Mouse (Mus musculus): ENCODE results near the gene Sh2d1b2.

The Sh2d1b2 gene

DNA sequence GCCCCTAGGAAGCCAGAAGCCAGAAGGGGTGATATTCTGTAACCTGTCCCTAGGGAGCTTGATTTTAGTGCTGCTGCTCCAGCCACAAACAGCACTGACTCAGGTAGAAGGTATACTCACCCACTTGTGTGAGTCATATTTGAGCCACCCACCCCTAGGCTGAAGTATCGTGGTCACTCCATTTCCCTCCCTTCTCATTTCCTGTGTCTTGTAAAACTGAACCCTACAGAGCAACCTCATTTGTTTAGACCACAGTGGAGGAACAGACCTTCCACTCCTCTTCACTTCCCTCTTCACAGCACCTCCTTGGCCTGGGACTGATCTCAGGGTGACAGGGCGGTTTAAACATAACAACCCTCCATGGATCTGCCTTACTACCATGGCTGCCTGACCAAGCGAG, 44.5 kb downstream of the Sh2d1b2 start, which contains the start of gene Sh2d1b1:
Gene Sh2d1b1 (plus strand): TSS at position 305 of the 400 bp plus-strand sequence.
- no peak for DNase-seq (ENCODE audit: low read depth, low spot score)

- no peak for DNase-seq (ENCODE audit: low read depth, low spot score)
Measured at GRCm38 (mm10) chr1:170282415-170283129, 50.0 kb downstream of the Sh2d1b2 start.

DNA sequence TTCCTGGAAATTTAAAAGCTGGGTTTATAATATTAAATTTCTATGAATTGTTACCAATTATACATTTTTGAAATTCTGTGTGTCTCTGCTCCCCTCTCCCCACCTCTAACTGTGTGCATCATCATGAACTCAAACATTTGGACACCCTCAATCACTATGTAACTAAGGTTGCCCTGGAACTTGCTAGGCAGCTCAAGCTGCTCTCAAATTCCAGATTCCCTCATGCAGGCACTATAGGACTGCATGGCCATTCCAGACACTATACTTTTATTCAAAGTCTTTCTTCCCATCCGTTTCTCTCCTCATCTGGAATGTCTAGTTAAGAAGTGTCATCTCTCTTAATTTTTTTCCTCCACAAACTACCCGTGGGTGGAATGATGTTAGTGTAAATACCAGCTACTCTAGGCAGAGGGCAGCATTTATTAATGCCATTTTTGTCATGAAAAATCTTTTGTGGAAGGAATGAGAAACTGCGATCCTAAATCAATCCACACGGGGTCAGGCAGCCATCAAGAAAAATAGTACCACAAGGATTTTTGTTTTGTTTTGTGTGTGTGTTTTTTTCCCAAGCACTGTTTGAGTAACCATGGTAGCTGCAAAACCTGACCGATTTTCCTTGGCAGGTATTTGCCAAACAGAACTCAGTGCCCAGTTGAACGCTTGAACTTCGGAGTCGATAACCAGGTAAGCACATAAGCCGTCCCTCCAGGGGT, 59.8 kb downstream of the Sh2d1b2 start:
- peak; percentile 88 for DNase-seq (ENCODE audit: low read depth, low spot score)

- DNase-seq (ENCODE audit: low read depth, low spot score), result no peak
Measured at GRCm38 (mm10) chr1:170293257-170293656, 60.7 kb downstream of the Sh2d1b2 start.

GRCm38 (mm10) chr1:170294786-170295570, 62.4 kb downstream of the Sh2d1b2 start:
- peak; percentile 42 for DNase-seq (ENCODE audit: low read depth, low spot score)

- no peak for DNase-seq (ENCODE audit: low read depth, low spot score)
Measured at GRCm38 (mm10) chr1:170299496-170299895, 66.9 kb downstream of the Sh2d1b2 start.

DNA sequence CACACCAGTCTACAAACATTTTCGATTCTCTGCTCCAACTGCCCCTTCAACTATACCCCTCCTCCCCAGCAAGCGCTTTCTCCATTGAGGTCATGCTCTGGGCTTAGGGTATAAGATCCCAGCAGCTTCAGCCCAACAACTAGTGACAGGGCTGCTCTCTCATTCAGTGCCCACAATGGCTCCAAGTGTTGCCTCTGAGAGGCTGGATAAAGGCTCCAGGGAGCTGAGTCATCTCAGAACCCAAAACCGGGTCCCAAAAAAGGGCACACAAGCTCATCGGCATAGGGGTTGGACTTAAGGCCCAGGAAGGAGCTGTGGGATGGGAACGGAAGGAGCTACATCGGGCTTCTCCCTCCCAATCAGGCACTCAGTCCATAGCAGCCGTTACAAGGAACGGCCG, 69.1 kb downstream of the Sh2d1b2 start:
- no peak for DNase-seq (ENCODE audit: low read depth, low spot score)

- no peak for DNase-seq (ENCODE audit: low read depth, low spot score)
Measured at GRCm38 (mm10) chr1:170302456-170302855, 69.9 kb downstream of the Sh2d1b2 start.

DNA sequence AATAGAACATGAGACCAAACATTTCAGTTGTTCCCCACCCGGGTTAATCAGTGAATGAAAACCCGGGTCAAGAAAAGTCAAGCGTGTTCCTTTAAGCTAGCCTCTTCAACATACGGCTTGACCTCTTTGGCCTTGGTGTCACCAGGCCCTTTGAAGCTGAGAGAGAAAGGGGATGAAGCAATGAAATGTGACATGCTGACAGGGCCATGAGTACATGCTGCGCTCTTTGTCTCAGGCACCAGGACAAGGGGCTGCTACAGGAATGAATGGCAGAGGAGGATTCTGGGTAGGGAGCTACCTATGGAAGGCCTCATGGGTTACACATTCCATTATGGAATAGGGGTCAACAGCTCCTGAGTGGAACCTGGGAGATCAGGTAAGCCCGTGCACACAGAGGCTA, 70.6 kb downstream of the Sh2d1b2 start:
- no peak for DNase-seq (ENCODE audit: low read depth, low spot score)

Data from brain, adult 2 months (tissue).